19 mouse cellular contexts compared by ENCODE assay signal in genomic region chr9:12784241-12785010, GRCm38 (mm10).
"Had no signal": no experiment of that assay in that cellular context is flagged by ENCODE, and none has a peak within 500 bp of the region (broad histone marks: within the 10 kb centered on the region; RNA-seq: fewer than 3 reads in every experiment).

No protein-coding gene starts in this region.

- ATAC-seq: hindbrain, postnatal 0 days; inflammation-experienced regulatory T-cells, adult 6 months; lung, postnatal 0 days; midbrain, embryonic 15.5 days had no signal

- H3K9ac ChIP-seq: limb, embryonic 13.5 days; liver, embryonic 13.5 days; lung, embryonic 14.5 days; midbrain, embryonic 12.5 days; midbrain, embryonic 15.5 days; neural tube, embryonic 12.5 days; neural tube, embryonic 15.5 days; stomach, embryonic 15.5 days had no signal

- H3K27ac ChIP-seq: hindbrain, postnatal 0 days; layer of hippocampus, adult 2 months; limb, embryonic 10.5 days; limb, embryonic 13.5 days; liver, embryonic 13.5 days; macrophage; midbrain, embryonic 12.5 days; midbrain, embryonic 15.5 days; neural tube, embryonic 12.5 days; neural tube, embryonic 15.5 days; stomach, embryonic 15.5 days had no signal

- H3K4me1 ChIP-seq: limb, embryonic 10.5 days; limb, embryonic 13.5 days; liver, embryonic 13.5 days; midbrain, embryonic 12.5 days; midbrain, embryonic 15.5 days; neural tube, embryonic 12.5 days; neural tube, embryonic 15.5 days; stomach, embryonic 15.5 days had no signal

- H3K4me2 ChIP-seq: limb, embryonic 13.5 days; liver, embryonic 13.5 days; lung, embryonic 14.5 days; midbrain, embryonic 12.5 days; midbrain, embryonic 15.5 days; neural tube, embryonic 12.5 days; neural tube, embryonic 15.5 days; stomach, embryonic 15.5 days had no signal

- H3K27me3 ChIP-seq: limb, embryonic 13.5 days; liver, embryonic 13.5 days; midbrain, embryonic 12.5 days; midbrain, embryonic 15.5 days; neural tube, embryonic 12.5 days; neural tube, embryonic 15.5 days; stomach, embryonic 15.5 days had no signal

- H3K4me3 ChIP-seq: layer of hippocampus, adult 2 months; limb, embryonic 10.5 days; limb, embryonic 13.5 days; liver, embryonic 13.5 days; midbrain, embryonic 12.5 days; midbrain, embryonic 15.5 days; neural tube, embryonic 12.5 days; neural tube, embryonic 15.5 days; stomach, embryonic 15.5 days had no signal

- DNase-seq: kidney, postnatal 14 days; kidney, postnatal 4 days; layer of hippocampus, adult 9-11 months; liver; liver, embryonic 13.5 days; lung, embryonic 14.5 days; thymus, postnatal 25 days had no signal

- H3K9me3 ChIP-seq: limb, embryonic 10.5 days; limb, embryonic 13.5 days; liver, embryonic 13.5 days; midbrain, embryonic 12.5 days; midbrain, embryonic 15.5 days; neural tube, embryonic 12.5 days; neural tube, embryonic 15.5 days; stomach, embryonic 15.5 days had no signal

- H3K36me3 ChIP-seq: limb, embryonic 10.5 days; limb, embryonic 13.5 days; liver, embryonic 13.5 days; midbrain, embryonic 12.5 days; midbrain, embryonic 15.5 days; neural tube, embryonic 12.5 days; neural tube, embryonic 15.5 days; stomach, embryonic 15.5 days had no signal
